16 mouse cellular contexts compared by ENCODE assay signal in genomic region chr15:84588371-84588821, GRCm38 (mm10). TPM values are rescaled to one million over a fixed set of nuclear protein-coding genes. Genes with fewer than 3 reads are reported as not detected.
DNase-seq lines count a peak whose midpoint lies in the region; ATAC-seq and TF ChIP-seq lines count a peak whose summit lies in the region.
"Had no signal": no experiment of that assay in that cellular context is flagged by ENCODE, and none has a peak within 500 bp of the region (broad histone marks: within the 10 kb centered on the region; RNA-seq: fewer than 3 reads in every experiment).

No protein-coding gene starts in this region.

- no peak for DNase-seq in heart, postnatal 25 days (ENCODE audit: low spot score)
- peak; percentile 50 for DNase-seq in midbrain, embryonic 14.5 days
- no peak for DNase-seq in midbrain, postnatal 0 days (ENCODE audit: low spot score)
- DNase-seq in adrenal gland, postnatal 14 days = peak; percentile 54
- DNase-seq in testis, postnatal 10 days (ENCODE audit: low spot score) = peak; percentile 68
- no peak for DNase-seq in left cerebral cortex, adult 2 months (ENCODE audit: extremely low spot score in 1 of 2, low spot score in 2 of 2)
- DNase-seq: cerebellum, adult 9-11 months; kidney, adult 11 months; kidney, postnatal 14 days; layer of hippocampus, adult 9-11 months; thymus, adult 2 months had no signal

- H3K4me1 ChIP-seq in heart, embryonic 14.5 days (ENCODE audit: control insufficient read depth in 2 of 2, insufficient read depth in 2 of 2, low read length in 2 of 2) = peaks cover 5 to 8% of the 10 kb centered on the region in 2 experiments; a peak in 2 of 4 replicates
- H3K4me1 ChIP-seq in midbrain, embryonic 14.5 days (ENCODE audit: control insufficient read depth, insufficient read depth, low read length) = peaks cover 27% of the 10 kb centered on the region
- 0 out of 2 replicates have a peak, but pooled peaks cover 7% of the 10 kb centered on the region for H3K4me1 ChIP-seq in midbrain, postnatal 0 days (ENCODE audit: insufficient read depth, low read length)

- no peaks in the 10 kb centered on the region for H3K9me3 ChIP-seq in heart, embryonic 14.5 days (ENCODE audit: control insufficient read depth, low read length)
- H3K9me3 ChIP-seq in midbrain, embryonic 14.5 days (ENCODE audit: control insufficient read depth, low read length) = no peaks in the 10 kb centered on the region
- H3K9me3 ChIP-seq in midbrain, postnatal 0 days (ENCODE audit: low read length) = no peaks in the 10 kb centered on the region
- H3K9me3 ChIP-seq: embryonic facial prominence, embryonic 15.5 days had no signal

- no peak for TF ChIP-seq CTCF in midbrain, postnatal 0 days (IDR thresholded peaks at IDR 0.05)
- no peak for TF ChIP-seq CTCF in left cerebral cortex, adult 2 months (IDR thresholded peaks at IDR 0.05)

- H3K4me3 ChIP-seq in heart, embryonic 14.5 days (ENCODE audit: control insufficient read depth in 1 of 2, insufficient read depth in 1 of 2, low read depth in 1 of 2, low read length in 2 of 2) = no peak overlapping the region
- H3K4me3 ChIP-seq in midbrain, embryonic 14.5 days (replicated peaks; ENCODE audit: low read depth, low read length) = no peak overlapping the region
- H3K4me3 ChIP-seq in midbrain, postnatal 0 days (ENCODE audit: low read depth, low read length) = no peak overlapping the region
- H3K4me3 ChIP-seq in left cerebral cortex, adult 2 months = no peak overlapping the region
- H3K4me3 ChIP-seq: embryonic facial prominence, embryonic 15.5 days; myocyte had no signal

- H3K36me3 ChIP-seq in heart, embryonic 14.5 days (ENCODE audit: control insufficient read depth, insufficient read depth, low read length) = no peaks in the 10 kb centered on the region
- no peaks in the 10 kb centered on the region for H3K36me3 ChIP-seq in midbrain, embryonic 14.5 days (ENCODE audit: control insufficient read depth, insufficient read depth, low read length)
- H3K36me3 ChIP-seq in midbrain, postnatal 0 days (ENCODE audit: insufficient read depth, low read length) = no peaks in the 10 kb centered on the region
- H3K36me3 ChIP-seq: embryonic facial prominence, embryonic 15.5 days; G1E had no signal

- H3K9ac ChIP-seq in heart, embryonic 14.5 days (ENCODE audit: low read length) = no peak overlapping the region
- H3K9ac ChIP-seq in midbrain, embryonic 14.5 days (replicated peaks; ENCODE audit: low read length) = no peak overlapping the region
- no peak overlapping the region for H3K9ac ChIP-seq in midbrain, postnatal 0 days (replicated peaks; ENCODE audit: low read length, poor library complexity, severe bottlenecking)
- H3K9ac ChIP-seq: embryonic facial prominence, embryonic 15.5 days had no signal

- H3K4me2 ChIP-seq in heart, embryonic 14.5 days (ENCODE audit: low read length) = no peak overlapping the region
- no peak overlapping the region for H3K4me2 ChIP-seq in midbrain, embryonic 14.5 days (ENCODE audit: low read length)
- no peak overlapping the region for H3K4me2 ChIP-seq in midbrain, postnatal 0 days (ENCODE audit: low read depth, low read length, poor library complexity, severe bottlenecking)
- H3K4me2 ChIP-seq: embryonic facial prominence, embryonic 15.5 days had no signal

- no peak overlapping the region for H3K27ac ChIP-seq in heart, embryonic 14.5 days (replicated peaks in 1 of 2; ENCODE audit: control insufficient read depth in 1 of 2, insufficient read depth in 1 of 2, low read depth in 2 of 2, low read length in 2 of 2)
- H3K27ac ChIP-seq in midbrain, embryonic 14.5 days (replicated peaks; ENCODE audit: low read depth, low read length) = no peak overlapping the region
- H3K27ac ChIP-seq in midbrain, postnatal 0 days (ENCODE audit: low read depth, low read length) = no peak overlapping the region
- no peak overlapping the region for H3K27ac ChIP-seq in left cerebral cortex, adult 2 months
- H3K27ac ChIP-seq: embryonic facial prominence, embryonic 15.5 days had no signal

- ATAC-seq in heart, embryonic 14.5 days (ENCODE audit: insufficient number of reproducible peaks, insufficient read depth, low FRiP score, low read depth) = 0 out of 2 replicates have a peak, but pooled peaks have one; percentile 34
- no peak for ATAC-seq in midbrain, embryonic 14.5 days (ENCODE audit: low FRiP score, low TSS enrichment)
- ATAC-seq in midbrain, postnatal 0 days (ENCODE audit: low FRiP score) = no peak
- ATAC-seq: hindbrain, embryonic 16.5 days had no signal

- WGBS in heart, embryonic 14.5 days = 58% methylated on average over 4 of the region's 4 CpGs
- 59% methylated on average over 4 of the region's 4 CpGs for WGBS in midbrain, embryonic 14.5 days
- 59% methylated on average over 4 of the region's 4 CpGs for WGBS in midbrain, postnatal 0 days

- no peaks in the 10 kb centered on the region for H3K27me3 ChIP-seq in heart, embryonic 14.5 days (ENCODE audit: control insufficient read depth, insufficient read depth, low read length)
- no peaks in the 10 kb centered on the region for H3K27me3 ChIP-seq in midbrain, embryonic 14.5 days (ENCODE audit: control insufficient read depth, insufficient read depth, low read length)
- no peaks in the 10 kb centered on the region for H3K27me3 ChIP-seq in midbrain, postnatal 0 days (ENCODE audit: insufficient read depth, low read length)
- H3K27me3 ChIP-seq: embryonic facial prominence, embryonic 15.5 days had no signal

- intact Hi-C loops in heart, postnatal 25 days (cut with DNase I) = no loop called here
- intact Hi-C loops in left cerebral cortex, adult 2 months (cut with DNase I) = no loop called here

RNA-seq across cellular contexts. Expression of gene Rtl6, which starts 30.8 kb away (rescaled TPM):
- polyA plus RNA-seq in heart, embryonic 14.5 days (2014; fragmentation: Nextera tagmentation; extraction: Ambion mirVana) = 6.1 and 6.9 TPM in 2 replicates
- 1 to 10 TPM; 6.5 to 7.2 TPM for total RNA-seq in heart, postnatal 25 days (2021)
- 41.2 and 43.2 TPM in 2 replicates for polyA plus RNA-seq in midbrain, embryonic 14.5 days (2014; fragmentation: Nextera tagmentation; extraction: Ambion mirVana)
- total RNA-seq in midbrain, postnatal 0 days (2014; rRNA removed) = 85.5 and 90.3 TPM in 2 replicates
- polyA plus RNA-seq in midbrain, postnatal 0 days (2015; fragmentation: Nextera tagmentation; extraction: Ambion mirVana) = 52.9 and 55.9 TPM in 2 replicates
- total RNA-seq in adrenal gland, postnatal 14 days (2021) = 6.3 and 7.2 TPM in 2 replicates
- 10 to 100 TPM; 52.7 to 53.7 TPM for total RNA-seq in left cerebral cortex, adult 2 months (2021)
- polyA plus RNA-seq: G1E had no signal

Comparison
In these comparisons a context has a peak if more than half of its experiments do, and no peak if none do; other contexts are left out.
1. DNase-seq: peak in midbrain, embryonic 14.5 days (single experiment), adrenal gland, postnatal 14 days (single experiment) and testis, postnatal 10 days (single experiment); none in heart, postnatal 25 days (single experiment), midbrain, postnatal 0 days (single experiment) and left cerebral cortex, adult 2 months (0 of 2).